Mouse (Mus musculus) kidney, postnatal 4 days (tissue): Measurements from ENCODE around the gene Rhox4e.
"Not testable (repeated sequence)": the region's sequence is repeated elsewhere in the genome, so short reads cannot be mapped to it uniquely, and the experiment has no call there.

Experiments
- DNase-seq, 2 experiments: peaks; one replicate each; pipeline ENCODE4 v3.0.0; 2021; ENCODE audit warnings: mixed read lengths in 2 of 2

Rhox4e gene

DNA sequence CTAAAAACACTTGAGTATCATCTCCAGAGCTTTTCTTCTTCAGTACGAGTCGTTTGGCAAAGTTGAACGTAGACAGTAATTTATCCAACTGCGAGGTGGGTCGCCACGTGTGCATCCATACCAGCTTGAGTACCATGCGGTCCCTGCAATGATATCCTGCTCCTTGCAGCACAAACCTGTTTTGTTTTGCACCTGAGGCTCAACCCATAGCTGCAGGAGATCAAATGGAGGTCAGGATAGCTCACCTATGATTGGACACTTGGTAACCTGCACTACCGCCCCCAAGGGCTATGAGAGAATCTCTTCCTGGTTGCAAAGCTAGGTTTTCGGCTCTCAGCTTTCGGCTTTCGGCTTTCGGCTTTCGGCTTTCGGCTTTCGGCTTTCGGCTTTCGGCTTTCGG, at the start of gene Rhox4e:
Rhox4e (plus strand) TSS at position 301 of the 400 bp plus-strand sequence.
- DNase-seq = not testable (repeated sequence)

DNA sequence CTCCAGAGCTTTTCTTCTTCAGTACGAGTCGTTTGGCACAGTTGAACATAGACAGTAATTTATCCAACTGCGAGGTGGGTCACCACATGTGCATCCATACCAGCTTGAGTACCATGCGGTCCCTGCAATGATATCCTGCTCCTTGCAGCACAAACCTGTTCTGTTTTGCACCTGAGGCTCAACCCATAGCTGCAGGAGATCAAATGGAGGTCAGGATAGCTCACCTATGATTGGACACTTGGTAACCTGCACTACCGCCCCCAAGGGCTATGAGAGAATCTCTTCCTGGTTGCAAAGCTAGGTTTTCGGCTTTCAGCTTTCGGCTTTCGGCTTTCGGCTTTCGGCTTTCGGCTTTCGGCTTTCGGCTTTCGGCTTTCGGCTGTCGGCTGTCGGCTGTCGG, 43.2 kb upstream of the Rhox4e start, which contains the start of gene Rhox4d:
Rhox4d (plus strand) TSS at position 301 of the 400 bp plus-strand sequence.
- DNase-seq = not testable (repeated sequence)

- DNase-seq = not testable (repeated sequence)
These were observed 27.1 kb upstream of the Rhox4e start, which contains the start of gene Rhox2e for GRCm38 (mm10) chrX:37530152-37530551. TSS of gene Rhox2e (plus strand) at chrX:37530452.

DNA sequence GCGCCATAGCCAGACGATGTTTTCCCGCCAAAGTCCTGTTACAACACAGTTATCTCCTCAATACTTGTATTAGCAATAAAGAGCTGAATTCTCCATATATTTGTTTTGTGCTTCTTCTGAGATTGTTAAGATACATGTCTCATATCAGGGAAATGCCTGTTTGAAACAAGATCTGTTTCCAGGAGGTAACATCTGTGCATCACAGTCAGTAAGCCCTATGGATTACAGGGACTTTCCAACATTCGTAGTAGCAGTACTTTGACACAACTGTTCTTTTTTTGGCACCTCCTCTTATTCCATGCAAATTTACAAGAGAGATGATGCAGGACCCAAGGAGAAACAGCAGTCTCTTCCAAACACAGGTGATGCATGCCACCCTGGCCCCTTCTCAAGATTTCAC, 15.5 kb upstream of the Rhox4e start, which contains the start of gene Rhox3e:
Rhox3e (plus strand) TSS at position 301 of the 400 bp plus-strand sequence.
- not testable (repeated sequence) for DNase-seq

GRCm38 (mm10) chrX:37571105-37571504, 13.9 kb downstream of the Rhox4e start, which contains the start of gene Rhox2f:
TSS of gene Rhox2f (plus strand) at chrX:37571405.
- DNase-seq = not testable (repeated sequence)

DNA sequence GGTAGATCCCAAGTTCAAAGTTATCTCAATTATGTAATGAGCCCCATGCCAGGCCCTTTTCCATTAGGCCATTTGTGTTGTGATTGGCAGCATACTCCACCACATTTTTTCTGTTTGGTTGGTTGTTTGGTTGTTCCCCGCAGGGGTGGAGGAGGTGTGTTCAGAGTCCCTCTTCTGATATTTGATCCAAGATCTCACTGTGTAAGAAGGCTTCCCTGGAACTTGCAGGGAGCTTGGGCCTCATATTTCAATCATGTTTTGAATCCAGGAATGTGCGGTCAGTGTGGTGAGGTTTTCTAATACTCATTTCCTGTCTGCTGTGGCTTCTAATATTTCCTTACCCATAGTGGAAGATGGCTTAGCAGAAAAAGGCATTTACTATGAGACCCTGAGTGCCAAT, 15.4 kb downstream of the Rhox4e start:
- not testable (repeated sequence) for DNase-seq

DNA sequence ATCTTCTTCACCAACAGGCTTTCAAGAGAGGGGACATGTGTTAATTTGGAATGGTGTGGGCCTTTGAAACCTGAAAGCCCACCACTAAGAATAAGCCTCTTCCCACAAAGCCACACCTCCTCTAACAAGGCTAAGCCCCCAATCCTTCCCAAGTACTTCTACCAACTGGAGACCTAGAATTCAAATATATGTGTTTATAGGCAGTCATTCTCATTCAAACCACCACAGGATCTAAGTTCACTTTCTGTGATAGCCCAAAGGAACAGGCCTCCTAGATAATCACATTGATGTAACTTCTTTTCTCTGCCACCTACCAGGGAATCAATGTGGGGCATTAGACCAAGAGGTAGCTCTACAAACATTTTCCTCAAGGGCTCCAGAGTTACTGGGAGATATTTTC, 23.5 kb downstream of the Rhox4e start, which contains the start of gene Rhox3f:
Rhox3f (plus strand) TSS at position 301 of the 400 bp plus-strand sequence.
- DNase-seq = not testable (repeated sequence)

DNA sequence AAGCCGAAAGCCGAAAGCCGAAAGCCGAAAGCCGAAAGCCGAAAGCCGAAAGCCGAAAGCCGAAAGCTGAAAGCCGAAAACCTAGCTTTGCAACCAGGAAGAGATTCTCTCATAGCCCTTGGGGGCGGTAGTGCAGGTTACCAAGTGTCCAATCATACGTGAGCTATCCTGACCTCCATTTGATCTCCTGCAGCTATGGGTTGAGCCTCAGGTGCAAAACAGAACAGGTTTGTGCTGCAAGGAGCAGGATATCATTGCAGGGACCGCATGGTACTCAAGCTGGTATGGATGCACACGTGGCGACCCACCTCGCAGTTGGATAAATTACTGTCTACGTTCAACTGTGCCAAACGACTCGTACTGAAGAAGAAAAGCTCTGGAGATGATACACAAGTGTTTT, 50.4 kb downstream of the Rhox4e start, which contains the start of gene Rhox4f:
Rhox4f (minus strand) TSS at position 101 of the 400 bp plus-strand sequence.
- DNase-seq = not testable (repeated sequence)
